Mouse (Mus musculus) thymus, postnatal 4 days (tissue): ENCODE results near the gene Emc1.

Source experiments
- DNase-seq: peaks from one replicate; pipeline ENCODE4 v3.0.0; 2021

Gene Emc1

DNA sequence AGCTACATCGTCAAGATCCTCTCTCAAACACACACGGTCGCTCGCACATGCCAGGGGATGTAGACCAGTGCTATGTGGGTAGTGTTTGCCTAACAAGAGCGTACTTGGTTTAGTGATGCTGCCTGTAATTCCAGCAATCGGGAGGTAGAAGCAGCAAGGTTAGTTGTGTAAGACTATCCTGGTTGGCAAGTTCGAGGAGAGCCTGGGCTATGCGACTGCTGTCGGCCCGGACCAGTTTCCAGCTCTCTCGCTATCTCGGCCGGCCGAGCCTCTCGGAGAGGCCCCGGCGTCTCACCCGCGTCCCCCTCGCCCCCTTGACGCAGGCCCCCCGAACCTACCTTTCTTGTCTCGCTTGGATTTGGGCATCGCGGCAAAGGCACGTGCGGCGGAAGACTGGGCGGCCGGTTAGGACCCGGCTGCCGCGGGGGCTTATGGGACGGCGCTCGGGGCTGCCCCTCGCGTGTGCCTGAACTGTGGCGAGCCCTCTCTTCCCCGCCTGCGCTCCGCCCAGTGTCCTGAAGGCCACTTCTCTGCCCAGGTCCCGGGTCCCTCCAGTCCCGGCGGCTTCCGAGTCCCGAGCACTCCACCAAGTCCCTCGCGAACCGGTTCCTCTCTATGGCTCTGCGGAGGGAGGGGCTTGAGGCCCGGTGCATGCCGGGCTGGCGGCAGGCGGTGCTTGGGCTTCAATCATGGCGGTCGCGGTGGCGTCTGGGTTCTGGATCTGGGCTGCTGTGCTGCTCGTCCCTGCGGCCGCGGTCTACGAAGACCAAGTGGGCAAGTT, at the start of gene Emc1, which contains the start of the genes Mrto4 and Ubr4:
TSS of gene Emc1 (plus strand) at position 657 of the 781 bp plus-strand sequence.
TSS of gene Mrto4 (minus strand) at position 646 of the 781 bp plus-strand sequence.
TSS of gene Ubr4 (plus strand) at position 679 of the 781 bp plus-strand sequence.
- DNase-seq, result peak; percentile 87

DNA sequence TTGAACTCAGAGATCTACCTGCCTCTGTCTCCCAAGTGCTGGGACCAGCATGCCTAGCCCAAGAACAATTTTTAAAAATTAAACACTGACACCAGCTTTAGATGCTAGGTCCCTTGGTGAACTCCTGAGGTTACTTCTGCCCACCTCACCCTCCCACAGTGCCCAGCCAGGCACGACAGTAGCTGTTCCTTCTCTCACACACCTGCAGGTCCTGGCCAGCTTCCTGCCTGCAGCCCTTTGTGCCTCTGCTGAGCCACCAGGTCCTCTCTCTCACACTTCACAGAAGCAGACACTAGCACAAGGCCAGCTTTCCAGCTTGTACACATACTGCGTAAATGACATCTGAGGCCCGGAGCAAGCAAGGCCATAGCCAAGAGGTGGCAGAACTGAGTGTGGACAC, 46.9 kb upstream of the Emc1 start:
- no peak for DNase-seq

DNA sequence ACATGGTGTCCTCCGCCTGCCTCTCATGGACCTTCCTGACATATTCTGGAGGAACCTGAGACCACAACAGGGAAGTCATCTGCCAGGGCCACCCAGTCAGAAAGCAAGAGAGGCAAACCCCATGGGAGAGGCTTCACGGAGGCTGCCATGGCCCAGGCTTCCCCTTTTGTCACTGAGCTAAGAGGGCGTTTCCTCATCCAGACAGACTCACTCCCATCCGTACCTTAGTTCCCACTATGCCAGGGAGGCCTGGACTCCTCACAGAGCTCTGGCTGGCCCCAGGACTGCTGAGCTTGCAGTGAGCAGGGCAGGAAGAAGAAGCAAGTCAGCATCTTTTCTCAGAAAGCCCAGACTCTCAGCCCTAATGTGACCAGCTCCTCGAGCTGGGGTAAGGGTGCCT, 44.5 kb upstream of the Emc1 start:
- no peak for DNase-seq

- DNase-seq, result no peak
Measured at GRCm38 (mm10) chr4:139309651-139310050, 42.7 kb upstream of the Emc1 start.

DNA sequence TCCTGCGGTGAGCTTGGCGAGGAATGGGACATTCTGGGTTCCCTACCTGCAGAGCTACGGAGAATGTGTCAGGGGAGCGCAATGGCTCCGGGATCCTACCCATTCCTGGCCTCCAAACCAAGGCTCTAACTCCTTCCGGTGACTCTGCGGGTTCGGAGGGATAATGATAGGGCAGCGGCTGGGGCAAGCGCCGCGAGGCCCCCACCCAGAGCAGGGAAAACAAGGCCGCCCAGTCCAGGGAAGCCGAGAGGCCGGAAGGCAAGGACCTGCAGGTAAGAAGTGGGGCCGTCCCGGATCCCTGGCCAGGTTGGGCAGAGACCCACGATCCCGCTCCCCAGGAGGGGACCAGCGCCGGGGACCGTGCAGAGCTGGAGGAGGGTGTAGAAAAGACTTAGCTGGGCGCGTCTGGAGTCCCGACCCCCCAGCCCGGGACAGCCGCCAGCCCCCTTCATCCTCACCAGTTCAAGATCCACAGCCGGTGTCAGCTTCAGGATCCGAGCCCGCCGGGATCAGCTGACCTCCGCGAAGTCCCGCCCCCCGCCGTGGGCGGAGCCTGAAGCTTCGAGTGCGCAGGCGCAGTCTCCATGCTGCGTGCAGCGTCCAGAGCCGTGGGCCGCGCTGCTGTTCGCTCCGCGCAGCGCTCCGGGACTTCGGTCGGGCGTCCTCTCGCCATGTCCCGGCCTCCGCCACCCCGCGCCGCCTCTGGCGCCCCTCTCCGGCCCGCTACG, 42.1 kb upstream of the Emc1 start, which contains the start of the genes Pqlc2 and Akr7a5:
TSS of gene Pqlc2 (minus strand) at position 538 of the 728 bp plus-strand sequence.
TSS of gene Akr7a5 (plus strand) at position 574 of the 728 bp plus-strand sequence.
- DNase-seq, result peak; percentile 99

- DNase-seq, result peak; percentile 63
Measured at GRCm38 (mm10) chr4:139310899-139311701, 41.3 kb upstream of the Emc1 start.

DNA sequence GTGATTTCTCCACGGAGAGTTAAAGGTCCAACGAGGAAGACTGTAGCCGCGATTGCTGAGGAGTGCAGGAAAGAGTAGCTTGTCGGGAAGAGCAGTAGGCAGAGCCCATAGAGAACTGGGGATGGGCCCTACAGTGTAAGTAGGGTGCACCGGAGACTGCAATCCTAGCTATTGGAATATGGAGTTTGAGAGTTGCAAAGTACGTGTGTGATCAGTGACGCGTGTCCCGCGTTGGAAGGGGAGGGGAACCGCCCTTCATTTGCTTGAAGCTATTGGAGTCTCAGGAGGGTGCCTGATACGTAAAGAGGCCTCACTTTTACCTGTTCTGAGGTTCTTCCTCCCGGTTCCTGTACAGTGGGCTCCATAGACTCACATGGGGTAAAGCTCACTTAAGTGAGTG, 40.7 kb upstream of the Emc1 start:
- no peak for DNase-seq

- peak; percentile 82 for DNase-seq
Measured at GRCm38 (mm10) chr4:139312632-139313031, 39.8 kb upstream of the Emc1 start.

DNA sequence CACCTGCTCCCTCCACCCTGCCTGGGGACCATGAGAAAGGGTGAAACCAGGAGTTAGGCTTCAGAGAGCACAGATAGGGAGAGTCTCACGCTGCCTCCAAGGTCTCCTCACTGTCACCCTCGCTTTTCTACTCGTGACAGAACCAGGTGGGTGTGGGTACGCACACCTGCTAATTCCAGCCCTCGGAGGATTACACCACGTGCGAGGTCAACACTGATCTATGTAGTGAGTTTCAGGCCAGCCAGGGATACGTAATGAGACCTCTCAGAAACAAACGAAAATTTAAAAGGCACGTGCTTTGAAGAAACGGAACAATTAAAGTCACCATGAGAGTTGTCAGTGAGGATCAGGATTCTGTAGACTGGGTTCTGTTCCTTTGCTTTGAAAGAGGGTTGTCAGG, 33.9 kb upstream of the Emc1 start:
- no peak for DNase-seq

DNA sequence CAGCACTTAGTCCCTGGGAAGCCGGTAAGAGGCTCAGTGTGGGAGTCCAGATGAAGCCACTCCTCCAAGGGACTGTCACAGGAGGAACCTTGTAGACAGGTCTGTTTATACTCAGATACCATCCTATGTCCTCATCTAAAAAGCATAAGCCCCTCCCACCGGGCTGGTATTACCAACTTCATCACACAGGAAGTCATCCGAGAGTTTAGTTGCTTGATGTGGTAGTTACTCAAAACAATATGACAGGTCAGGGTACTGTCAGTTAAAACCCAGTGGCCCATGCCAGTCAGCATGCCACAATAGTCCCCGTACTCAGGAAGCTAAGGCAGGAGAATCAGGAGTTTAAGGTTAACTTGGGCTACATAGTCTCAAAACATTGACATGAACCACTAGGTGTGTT, 32.6 kb upstream of the Emc1 start:
- no peak for DNase-seq

DNA sequence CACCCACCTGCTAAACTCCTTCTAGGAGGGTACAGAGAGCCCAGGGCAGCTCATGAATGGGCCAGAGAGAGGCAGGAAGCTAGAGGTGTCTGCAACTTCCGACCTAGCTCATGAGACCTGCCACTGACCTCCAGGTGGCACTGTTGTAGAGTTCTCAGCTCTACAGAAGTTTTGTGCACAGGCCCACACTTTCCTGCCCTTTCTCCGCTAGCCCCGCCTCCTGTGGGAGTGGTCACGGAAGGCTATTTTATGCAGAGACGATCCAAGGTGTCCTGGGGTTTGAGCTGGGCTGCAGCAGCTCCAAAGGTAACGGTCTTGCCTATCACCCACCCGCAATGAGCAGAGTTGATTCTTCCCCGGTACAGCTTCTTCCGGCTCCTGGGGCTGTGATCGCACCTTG, 21.8 kb upstream of the Emc1 start:
- peak; percentile 92 for DNase-seq

DNA sequence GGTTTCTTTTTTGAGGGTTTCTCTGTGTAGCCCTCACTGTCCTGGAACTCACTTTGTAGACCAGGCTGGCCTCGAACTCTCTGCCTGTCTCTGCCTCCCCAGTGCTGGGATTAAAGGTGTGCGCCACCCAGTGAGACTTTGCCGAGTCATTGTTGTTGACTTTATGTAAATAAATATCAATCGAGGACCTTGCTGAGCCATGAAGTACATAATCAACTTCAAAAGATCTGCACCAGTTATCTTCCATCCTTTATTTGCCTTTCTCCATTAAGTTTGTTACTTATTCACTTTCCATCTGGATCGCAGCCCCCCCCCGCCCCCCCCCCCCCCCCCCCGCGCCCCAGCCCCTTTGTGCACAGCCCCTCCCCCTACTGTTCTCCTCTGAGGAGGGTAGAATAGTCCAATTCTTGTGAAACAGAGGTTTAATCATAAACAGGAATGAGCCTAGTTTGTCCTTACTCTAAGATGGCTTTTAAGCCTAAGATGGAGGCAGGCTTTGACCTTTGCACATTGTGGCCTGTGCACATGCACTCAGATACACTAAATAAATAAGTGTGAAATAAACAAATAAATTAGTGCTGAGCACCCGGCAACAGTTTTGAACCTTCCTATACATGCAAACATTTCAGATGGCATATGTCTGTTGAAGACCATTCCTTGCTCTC, 17.6 kb upstream of the Emc1 start:
- DNase-seq, result no peak

GRCm38 (mm10) chr4:139335507-139335906, 16.9 kb upstream of the Emc1 start:
- DNase-seq, result no peak

- DNase-seq, result peak; percentile 96
Measured at GRCm38 (mm10) chr4:139336822-139337483, 15.4 kb upstream of the Emc1 start.

DNA sequence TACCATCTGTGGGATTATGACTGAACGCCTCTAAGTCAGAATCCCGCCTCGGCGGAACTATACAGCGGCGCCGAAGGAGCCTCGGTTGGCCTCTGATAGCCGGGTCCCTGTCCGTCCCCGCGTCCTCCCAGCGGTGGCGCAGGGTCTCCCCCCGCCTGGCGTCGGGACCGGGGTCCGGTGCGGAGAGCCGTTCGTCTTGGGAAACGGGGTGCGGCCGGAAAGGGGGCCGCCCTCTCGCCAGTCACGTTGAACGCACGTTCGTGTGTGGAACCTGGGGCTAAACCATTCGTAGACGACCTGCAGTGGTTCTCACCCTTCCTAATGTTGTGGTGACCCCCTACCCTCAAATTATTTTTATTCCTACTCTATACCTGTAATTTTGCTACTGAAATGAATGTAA, 14.2 kb upstream of the Emc1 start:
- DNase-seq, result no peak

- DNase-seq, result no peak
Measured at GRCm38 (mm10) chr4:139340835-139341234, 11.6 kb upstream of the Emc1 start.

GRCm38 (mm10) chr4:139341556-139342233, 10.7 kb upstream of the Emc1 start:
- no peak for DNase-seq

- DNase-seq, result no peak
Measured at GRCm38 (mm10) chr4:139343718-139344117, 8.7 kb upstream of the Emc1 start.

DNA sequence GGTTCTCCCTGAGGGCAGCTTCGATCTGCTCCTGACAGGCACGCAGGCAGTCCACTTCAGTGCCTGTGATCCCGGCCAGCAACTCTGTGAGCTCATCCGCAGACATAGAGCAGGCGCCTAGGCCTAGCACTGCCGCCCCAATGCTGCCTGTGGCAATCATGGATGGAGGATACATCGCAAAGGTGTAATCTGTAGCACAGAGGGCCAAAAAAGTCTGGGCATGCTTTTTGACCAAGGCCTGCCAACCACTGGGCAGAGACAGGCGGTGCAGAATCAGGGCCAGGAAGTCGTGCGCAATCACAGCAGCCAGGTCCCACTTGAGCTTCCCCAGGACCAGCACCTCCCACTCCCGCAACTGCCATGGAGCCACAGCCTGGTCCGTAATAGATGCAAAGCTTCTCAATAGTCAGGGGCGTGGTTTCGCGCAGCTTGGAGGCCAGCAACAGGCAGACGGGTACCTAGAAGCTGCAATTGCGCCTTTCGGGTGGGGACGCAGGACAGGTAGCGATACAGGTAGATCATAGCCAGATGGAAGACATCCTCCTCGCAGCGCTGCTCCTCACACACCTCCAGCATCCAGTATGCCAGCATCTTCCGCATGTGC, 6.9 kb upstream of the Emc1 start:
- no peak for DNase-seq

DNA sequence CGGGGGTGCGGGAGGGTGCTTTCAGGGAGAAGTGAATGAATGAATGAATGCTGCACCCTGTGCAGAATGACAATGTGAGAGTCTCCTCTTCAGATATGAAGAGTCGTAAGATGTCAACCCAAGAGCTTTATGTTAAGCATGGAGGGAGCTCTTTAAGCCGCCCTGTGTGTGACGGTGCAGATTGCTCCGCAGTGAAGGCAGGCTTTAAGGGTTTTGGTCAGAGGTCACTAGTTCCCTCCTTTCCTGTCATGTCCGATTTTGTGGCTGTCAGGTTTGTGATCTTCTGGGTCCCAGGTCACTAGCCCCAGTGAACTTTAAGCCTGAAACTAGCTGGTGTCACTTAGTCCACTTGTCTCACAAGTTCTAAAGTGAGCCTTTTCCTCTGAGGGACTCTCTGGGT, 445 bp downstream of the Emc1 start:
- DNase-seq, result no peak

DNA sequence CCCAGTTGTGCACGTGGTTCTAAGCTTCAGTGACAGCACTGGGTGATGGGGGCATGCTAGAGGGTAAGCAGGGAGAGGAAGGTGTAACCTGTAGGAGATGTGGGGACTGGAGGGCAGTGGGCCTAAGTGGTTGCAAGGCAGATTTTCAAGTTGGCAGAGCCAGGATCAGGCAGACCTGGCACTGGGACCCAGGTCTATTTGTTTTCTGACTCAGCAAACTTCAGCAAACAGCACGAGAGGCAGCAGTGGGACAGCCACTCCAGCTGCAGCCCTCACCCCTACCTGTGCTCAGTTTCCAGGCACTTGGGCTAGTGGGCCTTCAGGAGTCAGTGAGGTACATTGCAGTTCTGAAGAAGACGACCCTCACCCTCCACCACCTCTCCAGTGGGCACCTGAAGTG, 4.8 kb downstream of the Emc1 start:
- no peak for DNase-seq
